Mouse (Mus musculus) embryonic facial prominence, embryonic 11.5 days (tissue): ENCODE results near the gene Sema3b. TPM values are rescaled to one million over a fixed set of nuclear protein-coding genes. Genes with fewer than 3 reads are reported as not detected.

Experiments
- ATAC-seq: fragments of 200-750 bp; cut with Nextera tagmentation; replicated peaks from 2 replicates; pipeline ENCODE4 v1.8.0; 2017; ENCODE audit warnings: low read depth; ENCODE audit not compliant: insufficient number of reproducible peaks, low FRiP score, low TSS enrichment
- DNase-seq: peaks from one replicate; pipeline ENCODE4 v3.0.0-alpha.2; 2015; ENCODE audit warnings: low spot score
- H3K27ac ChIP-seq: fragments of 300-500 bp; sonication (generic); replicated peaks from 2 replicates; pipeline ENCODE4 v1.5.1; 2014; ENCODE audit warnings: mild to moderate bottlenecking, low read depth, low read length, control low read depth
- H3K27me3 ChIP-seq: fragments of 300-500 bp; sonication (generic); 2 replicates; pipeline ENCODE4 v1.6.1; 2014; ENCODE audit warnings: mild to moderate bottlenecking, low read length, moderate library complexity, mixed read lengths; ENCODE audit not compliant: control insufficient read depth, insufficient read depth
- H3K36me3 ChIP-seq: fragments of 300-500 bp; sonication (generic); replicated peaks from 2 replicates; pipeline ENCODE4 v1.6.1; 2014; ENCODE audit warnings: low read depth, mild to moderate bottlenecking, low read length, moderate library complexity, mixed read lengths; ENCODE audit not compliant: control insufficient read depth, insufficient read depth
- H3K4me1 ChIP-seq: fragments of 300-500 bp; sonication (generic); 2 replicates; pipeline ENCODE4 v1.6.1; 2014; ENCODE audit warnings: low read length, mixed read lengths; ENCODE audit not compliant: control insufficient read depth, insufficient read depth
- H3K4me2 ChIP-seq: fragments of 300-500 bp; sonication (generic); 2 replicates; pipeline ENCODE4 v1.6.1; 2014; ENCODE audit warnings: low read depth, mild to moderate bottlenecking, control low read depth, low read length, moderate library complexity
- H3K4me3 ChIP-seq: fragments of 300-500 bp; sonication (generic); 2 replicates; pipeline ENCODE4 v1.5.1; 2014; ENCODE audit warnings: low read depth, low read length, control low read depth
- H3K9ac ChIP-seq: fragments of 300-500 bp; sonication (generic); replicated peaks from 2 replicates; pipeline ENCODE4 v1.6.1; 2014; ENCODE audit warnings: mild to moderate bottlenecking, control low read depth, low read length
- H3K9me3 ChIP-seq: fragments of 300-500 bp; sonication (generic); replicated peaks from 2 replicates; pipeline ENCODE4 v1.6.1; 2016; ENCODE audit warnings: mild to moderate bottlenecking, low read length, inconsistent platforms, mixed read lengths; ENCODE audit not compliant: control insufficient read depth
- WGBS: fragments of 180-500 bp; shearing (Covaris S2); extraction: QIAGEN DNeasy Blood & Tissue Kit; methylation state at CpG from one replicate; pipeline ENCODE4 v1.1.7; 2014; 5-methylcytosine and 5-hydroxymethylcytosine counted together
- polyA plus RNA-seq: library from polyadenylated mRNA; unstranded; fragments of >200 nt; fragmentation: Nextera tagmentation; extraction: Ambion mirVana; gene quantifications from 2 replicates; pipeline ENCODE4 v1.2.1, GENCODE M21; 2014

Sema3b gene
- polyA plus RNA-seq, 1 experiment from 2014 or later, result 1.3 TPM

DNA sequence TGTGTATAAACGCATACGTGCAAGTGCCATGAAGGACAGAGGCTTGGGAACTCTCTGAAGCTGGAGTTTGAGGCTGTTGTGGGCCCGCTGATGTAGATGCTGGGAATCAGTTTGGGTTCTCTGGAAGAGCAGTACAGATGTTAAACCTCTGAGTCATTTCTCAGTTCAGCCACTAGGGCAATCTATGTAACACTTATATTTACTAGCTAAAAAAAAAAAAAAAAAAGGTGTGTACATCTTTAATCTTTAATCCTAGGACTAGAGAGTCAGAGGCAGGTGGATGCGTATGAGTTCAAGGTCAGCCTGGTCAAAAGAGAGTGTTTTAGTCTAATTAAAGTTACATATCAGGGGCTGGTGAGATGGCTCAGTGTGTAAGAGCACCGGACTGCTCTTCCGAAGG lies 37.9 kb upstream of the Sema3b start:
- Histone ChIP-seq H3K4me2 (no peak overlapping the region), H3K27ac (no peak overlapping the region), H3K4me3 (no peak overlapping the region), H3K9me3 (no peaks in the 10 kb centered on the region), H3K4me1 (no peaks in the 10 kb centered on the region), H3K27me3 (no peaks in the 10 kb centered on the region), H3K9ac (no peak overlapping the region), H3K36me3 (no peaks in the 10 kb centered on the region)
- ATAC-seq (no peak), DNase-seq (no peak)
- WGBS, result 77% methylated on average over 6 of the region's 6 CpGs

DNA sequence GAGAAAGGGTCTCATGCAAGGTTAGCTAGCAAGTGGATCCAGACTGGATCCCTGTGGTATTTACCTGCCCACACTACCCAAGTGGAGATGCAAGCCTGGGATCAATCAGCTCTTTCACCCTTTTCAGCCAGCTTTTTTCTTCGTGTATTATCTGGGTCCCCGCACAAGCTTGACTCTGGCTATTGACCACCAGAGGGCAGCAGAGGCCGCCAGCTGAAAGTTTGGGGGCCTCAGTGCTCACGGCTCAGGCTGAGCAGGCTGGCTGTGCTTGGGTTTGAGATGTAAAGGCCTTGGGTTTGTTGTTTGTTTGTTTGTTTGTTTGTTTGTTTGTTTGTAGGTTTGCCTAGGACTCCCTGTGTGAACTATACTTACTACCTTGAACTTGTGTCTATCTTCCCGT lies 36.5 kb upstream of the Sema3b start:
- DNase-seq (peak; percentile 92), ATAC-seq (peak; percentile 56; the same call in 1 of the 2 replicates)
- H3K4me3 ChIP-seq, result no peak overlapping the region
- H3K4me1 ChIP-seq, result no peaks in the 10 kb centered on the region
- H3K27ac ChIP-seq, result no peak overlapping the region
- H3K4me2 ChIP-seq, result no peak overlapping the region
- no peak overlapping the region for H3K9ac ChIP-seq
- no peaks in the 10 kb centered on the region for H3K27me3 ChIP-seq
- 10% methylated on average over 5 of the region's 5 CpGs for WGBS
- no peaks in the 10 kb centered on the region for H3K36me3 ChIP-seq
- H3K9me3 ChIP-seq, result no peaks in the 10 kb centered on the region

DNA sequence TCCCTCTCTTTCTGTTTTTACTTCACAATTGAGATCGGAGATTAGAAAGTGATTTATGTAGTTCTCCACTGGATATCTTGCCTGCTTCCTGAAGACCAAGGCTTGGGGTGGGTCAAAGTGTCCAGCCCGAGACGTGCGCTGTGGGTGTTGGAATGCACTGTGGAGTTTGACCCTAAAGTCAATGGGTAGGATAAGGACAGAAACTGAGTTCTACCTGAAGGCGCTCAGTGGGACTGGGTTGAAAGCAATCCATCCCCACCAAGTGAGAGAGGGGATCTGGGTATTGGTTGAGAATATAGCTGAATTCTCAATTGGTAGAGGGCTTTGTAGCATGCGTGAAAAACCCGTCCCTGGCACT lies 36.1 kb upstream of the Sema3b start:
- no peak overlapping the region for H3K27ac ChIP-seq
- H3K4me1 ChIP-seq, result no peaks in the 10 kb centered on the region
- no peak overlapping the region for H3K4me3 ChIP-seq
- ATAC-seq (no peak), DNase-seq (no peak)
- H3K4me2 ChIP-seq, result peak overlapping the region; percentile 29
- no peaks in the 10 kb centered on the region for H3K9me3 ChIP-seq
- H3K36me3 ChIP-seq, result no peaks in the 10 kb centered on the region
- no peaks in the 10 kb centered on the region for H3K27me3 ChIP-seq
- WGBS, result 56% methylated on average over 7 of the region's 7 CpGs
- H3K9ac ChIP-seq, result peak overlapping the region; percentile 34; the same call in 1 of the 2 replicates

DNA sequence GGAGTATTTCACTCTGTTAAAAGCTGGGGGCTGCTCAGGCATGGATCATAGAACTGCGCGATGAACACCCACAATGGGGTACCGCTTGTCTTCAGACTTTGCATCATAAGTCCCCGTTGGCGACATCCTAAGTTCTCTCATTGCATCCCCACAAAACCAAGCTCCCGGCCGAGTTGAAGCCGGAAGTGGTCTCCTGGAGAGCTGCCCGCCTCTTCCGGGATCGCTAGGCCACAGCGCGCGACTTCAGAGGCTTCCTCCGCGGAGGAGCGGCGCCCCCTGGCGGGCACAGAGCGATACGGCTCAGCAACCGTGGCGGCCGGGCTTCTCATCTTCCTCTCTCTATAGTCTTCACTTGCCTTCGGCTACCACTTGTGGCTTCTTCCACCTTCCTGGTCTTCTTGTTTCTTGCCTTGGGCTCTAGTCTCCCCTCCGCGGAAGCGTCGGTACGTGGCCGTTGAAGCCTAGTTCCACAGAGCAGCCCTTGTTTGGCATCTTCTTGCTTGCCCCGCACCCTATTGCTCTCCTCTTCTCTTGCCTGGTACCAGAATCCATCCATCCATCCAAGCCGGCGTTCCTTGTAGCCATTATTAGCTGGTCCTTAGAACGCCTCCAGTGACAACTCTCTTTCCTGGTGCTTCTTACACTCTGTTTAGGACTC lies 35.6 kb upstream of the Sema3b start:
- DNase-seq (peak; percentile 95), ATAC-seq (peak; percentile 48; the same call in 1 of the 2 replicates)
- Histone ChIP-seq H3K9me3 (no peaks in the 10 kb centered on the region), H3K4me1 (no peaks in the 10 kb centered on the region), H3K27me3 (no peaks in the 10 kb centered on the region), H3K4me2 (peak overlapping the region; percentile 56), H3K4me3 (peak overlapping the region; percentile 25), H3K27ac (no peak overlapping the region), H3K9ac (peak overlapping the region; percentile 61), H3K36me3 (no peaks in the 10 kb centered on the region)
- WGBS, result 4% methylated on average over 35 of the region's 35 CpGs

DNA sequence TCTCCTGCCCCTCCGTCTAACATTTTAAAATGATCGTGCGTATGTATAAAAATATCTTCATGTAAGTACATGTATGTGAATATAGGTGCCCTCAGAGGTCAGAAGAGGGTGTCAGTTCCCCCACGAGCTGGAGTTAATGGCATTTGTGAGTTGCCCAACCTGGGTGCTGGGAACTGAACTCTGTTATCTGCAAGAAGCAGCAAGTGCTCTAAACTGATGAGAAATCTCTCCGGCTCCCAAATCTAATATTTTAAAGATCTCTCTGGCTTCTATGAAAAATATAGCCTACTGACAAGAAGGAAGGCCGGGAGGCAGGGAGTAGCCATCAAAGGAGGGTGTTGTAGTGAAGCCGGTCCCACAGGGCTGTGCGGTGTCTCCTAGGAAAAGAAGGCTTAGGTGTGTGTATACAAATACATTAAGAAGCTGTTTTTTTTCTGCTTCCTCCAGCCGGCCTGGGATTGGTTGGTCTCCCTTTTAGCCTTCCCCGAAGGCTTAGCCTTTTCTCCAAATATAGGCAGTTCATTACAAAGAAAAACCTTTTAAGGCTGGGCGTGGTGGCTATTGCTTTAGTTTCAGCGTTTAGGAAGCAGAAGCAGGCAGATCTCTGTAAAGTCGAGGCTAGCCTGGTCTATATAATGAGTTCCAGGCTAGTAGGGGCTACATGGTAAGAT lies 34.6 kb upstream of the Sema3b start:
- Histone ChIP-seq H3K9ac (no peak overlapping the region), H3K9me3 (no peaks in the 10 kb centered on the region), H3K4me3 (no peak overlapping the region), H3K4me1 (no peaks in the 10 kb centered on the region), H3K27ac (no peak overlapping the region), H3K27me3 (no peaks in the 10 kb centered on the region), H3K36me3 (no peaks in the 10 kb centered on the region), H3K4me2 (no peak overlapping the region)
- ATAC-seq (no peak), DNase-seq (no peak)
- WGBS, result 91% methylated on average over 13 of the region's 13 CpGs

DNA sequence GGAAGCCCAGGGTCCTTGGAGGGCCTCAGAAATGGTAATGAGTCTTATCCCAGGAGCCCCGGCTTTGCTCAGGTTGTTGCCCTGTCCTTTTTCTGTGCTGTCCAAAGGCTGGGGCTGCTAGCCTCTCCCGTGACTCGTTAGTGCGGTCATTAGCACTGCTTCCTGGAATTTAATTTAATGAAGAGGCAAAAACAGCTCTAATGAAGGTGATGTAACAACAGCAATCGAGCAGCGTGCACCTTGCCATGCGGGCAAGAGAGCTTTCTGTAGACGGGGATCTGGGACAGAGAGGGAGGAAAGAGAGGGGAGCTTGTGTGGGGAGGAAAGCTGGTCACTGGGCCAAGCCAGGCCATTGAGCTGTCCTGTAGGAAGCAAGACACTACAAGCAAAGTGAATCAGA lies 32.6 kb upstream of the Sema3b start:
- no peaks in the 10 kb centered on the region for H3K36me3 ChIP-seq
- no peak overlapping the region for H3K4me3 ChIP-seq
- H3K4me1 ChIP-seq, result peaks cover 4% of the 10 kb centered on the region; the same call in 1 of the 2 replicates
- H3K27ac ChIP-seq, result no peak overlapping the region
- DNase-seq, result no peak
- WGBS, result 42% methylated on average over 8 of the region's 8 CpGs
- H3K4me2 ChIP-seq, result no peak overlapping the region
- no peak overlapping the region for H3K9ac ChIP-seq
- H3K9me3 ChIP-seq, result no peaks in the 10 kb centered on the region
- ATAC-seq, result no peak
- no peaks in the 10 kb centered on the region for H3K27me3 ChIP-seq

DNA sequence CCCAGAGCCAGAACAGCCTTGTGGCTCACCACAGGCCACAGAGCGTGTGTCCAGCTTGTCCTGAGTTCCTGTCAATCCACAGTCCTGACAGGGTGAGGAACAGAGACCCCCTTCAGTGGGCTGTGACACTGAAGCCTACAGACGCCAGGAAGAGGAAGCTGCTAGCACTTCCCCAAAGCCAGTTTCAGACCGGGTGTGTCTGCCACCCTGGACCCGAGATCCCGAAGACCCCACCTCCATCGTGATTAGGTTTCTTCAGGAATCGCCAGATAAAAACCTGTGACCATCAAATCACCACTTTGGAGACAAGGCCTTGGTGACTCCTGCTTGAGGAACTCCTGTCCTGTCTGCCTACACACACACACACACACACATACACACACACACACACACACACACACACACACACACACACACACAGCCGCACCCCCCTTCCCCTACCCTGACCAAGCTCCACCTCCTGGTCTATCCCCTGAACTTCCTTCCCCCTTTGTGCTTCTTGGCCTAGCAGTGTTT lies 31.3 kb upstream of the Sema3b start:
- no peak overlapping the region for H3K4me2 ChIP-seq
- 33% methylated on average over 8 of the region's 8 CpGs for WGBS
- H3K4me3 ChIP-seq, result no peak overlapping the region
- no peaks in the 10 kb centered on the region for H3K36me3 ChIP-seq
- no peak overlapping the region for H3K27ac ChIP-seq
- DNase-seq (no peak), ATAC-seq (no peak)
- H3K9ac ChIP-seq, result 0 out of 2 replicates have a peak overlapping the region, but pooled peaks have one; percentile 6
- H3K9me3 ChIP-seq, result no peaks in the 10 kb centered on the region
- H3K27me3 ChIP-seq, result no peaks in the 10 kb centered on the region
- peaks cover 5% of the 10 kb centered on the region for H3K4me1 ChIP-seq

DNA sequence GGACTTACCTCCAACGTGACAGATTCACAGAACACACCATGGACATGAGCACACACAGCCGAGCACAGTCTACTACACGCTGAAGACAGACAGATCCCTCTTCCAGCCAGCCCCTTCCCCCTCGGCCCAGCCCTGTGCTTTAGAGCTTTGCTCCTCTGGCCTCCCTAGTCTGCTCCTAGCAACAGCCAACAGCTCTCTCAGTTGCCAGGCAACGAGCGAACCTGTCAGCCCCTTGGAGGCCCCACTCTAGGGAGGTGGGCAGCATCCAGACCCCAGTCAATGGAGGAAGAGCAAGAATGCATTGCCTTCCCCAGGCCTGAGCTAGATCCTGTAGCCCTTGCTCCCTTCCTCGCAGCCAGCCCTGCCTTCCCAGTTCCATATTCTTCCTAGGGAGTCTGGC lies 28.0 kb upstream of the Sema3b start:
- peaks cover 13% of the 10 kb centered on the region for H3K4me1 ChIP-seq

More for the DNA sequence above, 28.0 kb upstream of the Sema3b start:
- peak; percentile 19 for ATAC-seq
- Histone ChIP-seq H3K9me3 (no peaks in the 10 kb centered on the region), H3K27ac (no peak overlapping the region), H3K4me2 (peak overlapping the region; percentile 8), H3K9ac (peak overlapping the region; percentile 36), H3K36me3 (no peaks in the 10 kb centered on the region), H3K4me3 (no peak overlapping the region), H3K27me3 (no peaks in the 10 kb centered on the region)
- WGBS, result 33% methylated on average over 7 of the region's 7 CpGs
- DNase-seq, result peak; percentile 68
